Mouse (Mus musculus) left cerebral cortex, postnatal 14 days (tissue): ENCODE data around the gene Nckap5. TPM values are rescaled to one million over a fixed set of nuclear protein-coding genes. Genes with fewer than 3 reads are reported as not detected.
"Not testable (repeated sequence)": the region's sequence is repeated elsewhere in the genome, so short reads cannot be mapped to it uniquely, and the experiment has no call there.

Experiments
- DNase-seq, 2 experiments: peaks; one replicate each; pipeline ENCODE4 v3.0.0; 2021 to 2022; ENCODE audit warnings: low spot score in 2 of 2, mixed read lengths in 1 of 2
- intact Hi-C: fragments of 180-260 bp; cut with DNase I; formaldehyde crosslinking; loops from one replicate; pipeline ENCODE4 v1.15.1; 2025
- total RNA-seq, 2 experiments: library from RNA; stranded (reverse); gene quantifications; 2 replicates each; pipeline ENCODE4 v1.2.3; 2021

The Nckap5 gene
- total RNA-seq, 2 experiments from 2014 or later = 6.6 to 8.0 TPM

DNA sequence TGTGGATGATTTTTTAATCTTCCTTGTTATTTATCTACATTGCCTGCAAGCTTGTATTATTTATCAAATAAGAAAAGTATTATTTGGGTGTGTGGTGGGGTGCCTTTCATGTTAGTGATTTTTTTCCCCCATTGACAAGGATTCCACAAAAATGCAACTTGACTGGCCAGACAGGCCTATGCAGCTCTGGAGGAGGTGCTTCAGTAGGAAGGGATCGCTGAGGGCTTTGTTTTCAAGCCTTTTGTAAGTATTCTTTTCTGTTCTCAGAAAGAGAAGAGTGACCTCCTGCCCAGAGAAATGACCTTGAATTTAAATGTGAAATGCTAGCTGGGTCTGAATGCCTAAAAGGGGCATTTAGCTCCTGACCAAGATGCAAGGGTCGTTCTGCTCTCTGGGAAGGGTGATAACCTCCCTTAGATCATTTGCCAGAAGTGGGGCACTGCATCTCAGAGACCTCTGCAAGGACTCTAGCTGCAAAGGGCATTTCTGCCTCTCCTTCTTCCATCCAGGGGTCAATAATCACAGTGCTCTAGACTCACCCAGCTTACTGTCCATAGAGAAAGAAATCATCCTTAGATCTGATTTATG is 50.2 kb downstream of the Nckap5 start:
- DNase-seq, intact Hi-C loops: not testable (repeated sequence)

DNA sequence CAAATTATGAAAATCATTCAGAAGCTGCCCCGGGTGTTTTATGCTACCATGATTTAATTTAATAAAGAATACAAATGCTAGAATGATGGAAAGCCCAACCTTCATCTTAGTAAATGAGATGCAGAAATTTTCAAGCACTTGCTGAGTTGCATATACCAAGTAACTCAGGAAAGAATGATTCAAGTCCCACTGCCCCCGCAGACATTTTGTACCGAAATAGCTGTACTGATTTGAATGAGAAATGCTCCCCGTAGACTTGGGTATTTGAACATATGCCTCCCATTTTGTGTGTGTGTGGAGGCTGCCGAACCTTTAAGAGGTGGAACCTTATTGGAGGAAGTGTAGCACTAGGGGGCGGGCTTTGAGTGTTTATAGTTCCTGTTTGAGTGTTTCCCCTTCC is 56.7 kb downstream of the Nckap5 start:
- DNase-seq, intact Hi-C loops: not testable (repeated sequence)

DNA sequence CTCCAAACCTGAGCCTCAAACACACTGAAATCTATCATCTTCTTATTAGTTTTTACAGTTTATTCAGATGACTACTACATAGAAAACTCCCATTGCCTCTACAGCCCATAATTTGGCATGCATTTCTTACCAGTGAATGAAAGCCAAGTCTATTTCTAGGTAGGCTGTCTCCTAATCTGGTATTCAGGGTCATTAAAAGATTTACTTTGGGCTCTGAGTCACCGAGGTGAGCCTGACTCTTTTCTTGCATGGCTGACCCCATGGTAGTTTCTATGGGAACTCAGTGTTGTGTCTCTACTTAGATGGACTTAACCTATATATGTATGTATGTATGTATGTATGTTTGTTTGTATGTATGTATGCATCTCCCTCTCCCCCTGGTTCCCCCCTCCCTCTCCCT is 63.6 kb downstream of the Nckap5 start:
- intact Hi-C loops = no loop called here
- DNase-seq = no peak

DNA sequence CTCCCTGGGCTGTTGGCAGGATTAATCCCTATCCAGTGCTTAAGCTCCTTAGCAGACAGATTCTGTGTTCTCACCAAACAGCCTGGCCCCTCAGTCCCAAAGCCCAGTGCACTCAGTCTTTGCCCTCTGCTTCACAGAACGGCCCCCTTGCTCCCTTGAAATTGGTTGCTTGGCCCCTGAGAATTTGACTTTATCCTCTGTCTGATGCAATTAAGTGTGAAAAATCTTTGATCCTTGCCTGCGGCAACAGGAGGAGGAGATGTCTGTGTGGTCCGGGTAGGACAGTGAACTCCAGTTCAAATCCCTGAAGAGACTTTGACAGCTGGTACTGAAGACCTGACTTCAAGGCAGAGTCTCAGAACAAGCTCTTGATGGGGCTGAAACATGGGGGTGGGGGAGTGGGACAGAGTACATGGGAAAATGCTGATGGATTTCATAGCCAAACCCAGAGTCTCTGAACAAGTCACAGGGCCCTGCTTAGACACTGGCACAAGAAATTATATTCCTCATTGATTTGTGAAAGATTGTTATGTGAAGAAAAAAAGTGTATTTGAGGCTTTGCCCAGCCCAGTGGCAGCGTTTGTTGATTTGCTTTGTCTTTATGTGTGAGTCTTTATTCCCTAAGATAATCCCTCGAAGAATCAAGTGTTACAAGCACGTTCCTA is 65.0 kb downstream of the Nckap5 start:
- no peak for DNase-seq
- intact Hi-C loops = no loop called here

DNA sequence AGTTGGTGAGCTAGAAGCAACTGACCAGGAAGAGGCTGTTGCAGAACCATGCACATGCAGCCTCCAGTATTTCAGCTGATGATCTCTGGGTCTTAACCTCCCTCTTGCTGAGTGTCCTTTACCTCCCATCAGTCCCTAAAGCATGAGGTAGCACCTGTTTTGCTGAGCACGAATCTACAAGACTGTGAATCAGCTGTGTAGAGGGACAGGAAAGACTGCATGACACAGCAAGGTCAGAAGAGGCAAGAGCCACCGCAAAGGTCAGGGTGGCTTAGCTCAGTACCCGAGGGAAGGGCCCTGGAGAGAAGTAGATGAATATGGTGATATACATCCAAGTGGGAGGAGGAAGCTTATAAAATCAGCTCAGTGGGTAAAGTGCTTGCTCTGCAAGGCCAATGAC is 66.4 kb downstream of the Nckap5 start:
- no peak for DNase-seq
- intact Hi-C loops = no loop called here

DNA sequence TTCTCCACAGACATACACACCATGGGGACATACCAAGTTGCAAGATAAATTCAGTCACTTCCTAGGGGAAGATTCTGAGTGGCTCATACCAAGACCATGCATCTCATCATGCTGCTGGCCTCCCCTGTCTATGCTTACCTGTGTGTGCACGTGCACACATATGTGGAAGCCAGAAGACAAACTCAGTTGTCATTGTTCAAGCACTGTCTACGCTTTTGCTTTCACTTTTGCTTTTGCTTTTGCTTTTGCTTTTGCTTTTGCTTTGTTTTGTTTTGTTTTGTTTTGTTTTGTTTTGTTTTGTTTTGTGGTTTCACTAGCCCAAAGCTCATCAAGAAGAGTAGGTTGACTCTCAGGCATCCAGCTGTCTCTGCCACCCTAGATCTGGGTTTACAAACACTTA is 67.4 kb downstream of the Nckap5 start:
- DNase-seq = no peak
- intact Hi-C loops = no loop called here

DNA sequence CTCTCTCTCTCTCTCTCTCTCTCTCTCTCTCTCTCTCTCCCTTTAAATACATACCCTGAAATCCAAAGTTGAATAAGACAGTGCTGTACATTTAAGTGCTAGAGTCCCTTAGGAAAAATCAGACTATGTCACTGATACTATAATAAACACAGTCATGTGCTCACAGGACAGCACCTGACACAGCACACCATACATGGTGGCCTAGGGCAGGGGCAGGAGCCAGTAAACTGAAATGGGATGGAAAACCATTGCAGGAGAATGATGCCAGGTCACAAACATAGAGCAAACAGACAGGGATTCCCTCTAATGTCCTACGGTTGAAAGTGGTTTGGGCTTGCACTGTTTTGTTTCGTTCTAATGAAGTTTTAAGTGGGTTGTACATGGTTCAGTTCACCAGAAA is 70.2 kb downstream of the Nckap5 start:
- no peak for DNase-seq
- intact Hi-C loops = no loop called here

DNA sequence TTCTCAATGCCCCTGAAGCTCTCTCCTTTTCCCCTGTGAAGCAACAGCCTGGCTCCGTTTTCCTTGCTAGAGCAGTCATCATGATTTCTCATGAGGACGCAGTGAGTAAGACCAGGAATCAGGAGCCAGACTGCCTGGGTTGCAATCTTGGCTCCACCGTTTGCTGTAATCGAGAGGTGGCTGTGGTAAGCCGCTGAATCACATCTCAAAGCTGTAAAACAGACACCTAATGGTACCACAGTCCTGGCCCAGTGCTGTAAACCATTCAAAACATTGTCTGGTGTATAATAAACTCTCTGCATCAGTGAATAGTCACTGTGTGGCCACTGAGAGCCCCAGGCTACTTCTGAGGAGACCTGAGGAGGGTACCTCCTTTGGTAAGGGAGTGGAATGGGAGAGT is 74.9 kb downstream of the Nckap5 start:
- intact Hi-C loops = no loop called here

DNA sequence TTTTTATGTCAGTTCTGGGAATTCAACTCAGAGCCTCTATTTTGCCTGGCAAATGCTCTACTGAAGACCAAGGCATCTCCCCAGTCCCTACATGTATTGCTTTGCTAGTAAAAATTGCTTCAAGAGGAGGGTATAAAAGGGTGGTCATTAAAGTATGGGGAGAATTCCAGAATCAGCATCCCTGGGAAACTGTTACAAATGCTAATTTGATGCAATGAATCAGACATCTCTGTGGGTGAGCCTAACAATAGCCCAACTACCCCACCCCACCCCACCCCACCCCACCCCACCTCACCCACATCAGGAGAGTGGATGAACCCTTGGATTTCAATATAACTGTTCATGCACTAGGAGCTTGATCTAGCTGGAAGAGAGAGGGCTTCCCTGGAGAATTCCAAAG is 77.0 kb downstream of the Nckap5 start:
- intact Hi-C loops = no loop called here

More for the DNA sequence above, 74.9 kb downstream of the Nckap5 start:
- DNase-seq = no peak

DNA sequence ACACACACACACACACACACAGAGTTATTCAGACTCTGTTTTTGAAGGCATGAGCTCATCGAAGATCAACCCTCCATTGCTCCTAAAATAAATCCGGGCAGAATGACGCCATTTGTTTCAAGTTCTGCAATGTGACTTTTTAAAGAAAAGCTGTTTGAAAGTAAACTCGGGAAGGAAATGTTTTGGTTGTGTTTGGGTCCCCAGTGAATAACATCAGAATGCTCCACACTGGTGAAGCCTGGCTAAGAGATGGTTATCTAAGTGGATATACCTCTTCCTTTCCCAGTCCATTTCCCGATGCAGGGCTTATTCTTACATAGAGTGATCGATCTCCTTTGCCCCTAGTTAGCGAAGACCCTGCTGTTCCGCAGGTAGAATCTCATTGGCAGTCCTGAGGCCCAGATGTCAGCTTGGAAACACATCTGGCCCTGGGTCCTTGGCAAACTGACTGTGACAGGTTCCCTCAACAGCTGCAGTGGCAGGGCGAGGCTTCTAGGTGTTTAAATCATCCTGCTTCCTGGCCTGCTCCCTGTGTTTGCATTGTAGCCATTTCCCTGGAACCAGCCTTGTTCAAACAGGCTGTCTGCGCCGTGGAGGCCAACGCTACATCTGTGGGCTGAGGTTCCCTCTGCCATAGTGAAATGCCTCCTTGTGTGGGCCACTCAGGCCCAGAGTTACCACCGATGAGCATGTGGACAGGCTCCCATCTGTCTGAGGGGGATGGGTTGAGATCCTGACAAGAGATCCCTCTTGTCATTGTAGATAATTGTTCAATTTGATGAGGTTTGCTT is 78.2 kb downstream of the Nckap5 start:
- peak in 1 of 2 experiments; percentile 33 for DNase-seq
- intact Hi-C loops = no loop called here

More for the DNA sequence above, 77.0 kb downstream of the Nckap5 start:
- DNase-seq = no peak

DNA sequence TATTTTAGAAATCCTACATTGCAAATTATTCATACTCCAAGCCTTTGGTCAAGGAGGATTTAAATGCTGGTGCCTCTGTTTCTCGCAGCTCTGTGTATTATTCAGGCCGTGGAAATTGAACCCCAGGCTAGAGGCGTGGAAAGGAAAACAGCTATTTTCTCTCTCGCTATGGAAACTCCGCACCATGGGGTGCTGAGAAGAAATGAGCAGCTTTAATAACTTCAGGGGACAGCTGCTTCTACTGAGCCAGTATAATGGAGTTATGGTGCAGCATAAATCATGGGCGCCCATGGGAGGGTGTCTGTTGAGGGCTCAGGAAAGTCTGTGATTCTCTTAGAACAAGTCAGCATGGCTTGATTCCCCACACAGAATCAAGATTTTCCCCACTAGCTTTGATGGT is 79.5 kb downstream of the Nckap5 start:
- intact Hi-C loops = no loop called here
- no peak for DNase-seq

DNA sequence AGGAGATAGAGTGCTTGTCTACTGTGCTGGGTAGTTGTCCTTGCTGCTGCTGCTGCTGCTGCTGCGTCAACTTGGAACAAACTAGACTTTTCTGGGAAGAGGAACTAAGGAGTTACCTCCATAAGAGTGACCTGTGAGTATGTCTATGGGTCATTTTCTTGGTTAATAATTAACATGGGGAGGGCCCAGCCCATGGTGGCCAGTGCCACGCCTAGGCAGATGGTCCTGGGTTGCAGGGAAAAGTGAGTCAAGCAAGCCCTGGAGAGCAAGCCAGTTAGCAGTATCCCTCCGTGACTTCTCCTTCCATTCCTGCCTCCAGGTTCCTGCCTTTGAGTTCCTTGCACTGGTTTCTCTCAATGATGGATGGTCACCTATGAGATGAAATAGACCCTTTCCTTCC is 80.4 kb downstream of the Nckap5 start:
- intact Hi-C loops = no loop called here
- DNase-seq = no peak

DNA sequence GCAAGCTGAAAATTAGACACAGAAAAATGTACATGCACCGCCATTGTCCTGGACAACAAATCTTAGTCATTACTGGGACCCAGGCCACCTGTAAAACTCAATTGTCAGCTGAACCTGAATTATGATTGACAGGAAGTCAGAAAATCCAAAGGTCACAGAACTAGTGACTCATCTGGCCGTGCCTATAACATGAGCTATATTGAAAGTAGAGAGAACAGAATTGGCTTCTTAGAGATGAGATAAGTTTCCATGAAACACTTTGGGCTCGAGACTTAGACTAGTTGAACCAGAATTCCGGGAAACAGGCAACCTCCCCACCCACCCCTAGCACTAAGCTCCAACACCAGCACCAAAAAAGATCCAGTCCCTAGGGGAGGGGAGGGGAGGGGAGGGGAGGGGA is 82.7 kb downstream of the Nckap5 start:
- DNase-seq = no peak
- intact Hi-C loops = no loop called here

DNA sequence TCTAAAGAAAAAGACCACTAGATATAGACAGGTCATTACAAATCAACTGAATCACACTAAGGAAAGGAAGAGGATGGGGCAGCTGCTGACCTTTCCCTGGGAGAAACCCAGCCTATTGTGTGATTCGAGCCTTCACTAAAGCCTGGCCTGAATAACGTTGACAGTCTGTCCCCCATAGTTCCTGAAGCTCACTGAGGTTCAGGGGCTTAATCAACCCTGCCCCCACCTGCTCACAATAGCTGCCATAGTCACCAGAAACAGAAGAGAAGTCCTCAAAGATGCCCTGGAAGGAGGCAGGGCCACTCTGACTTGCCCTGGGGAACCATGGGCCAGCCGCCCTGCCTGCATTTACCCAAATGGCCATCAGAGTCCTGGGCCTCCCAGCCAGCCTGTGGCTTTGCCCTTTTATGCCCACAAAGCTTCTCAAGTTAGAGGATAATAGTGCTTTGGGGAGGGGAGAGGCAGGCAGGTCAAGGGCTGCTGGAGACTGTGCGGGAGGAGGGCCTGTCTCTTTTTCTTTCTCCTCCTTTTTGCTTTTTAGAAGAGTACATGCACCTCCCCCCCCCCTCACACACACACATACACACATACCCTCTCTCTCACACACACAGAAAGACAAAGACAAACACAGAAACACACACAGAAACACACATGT is 85.0 kb downstream of the Nckap5 start:
- intact Hi-C loops = no loop called here
- no peak for DNase-seq

DNA sequence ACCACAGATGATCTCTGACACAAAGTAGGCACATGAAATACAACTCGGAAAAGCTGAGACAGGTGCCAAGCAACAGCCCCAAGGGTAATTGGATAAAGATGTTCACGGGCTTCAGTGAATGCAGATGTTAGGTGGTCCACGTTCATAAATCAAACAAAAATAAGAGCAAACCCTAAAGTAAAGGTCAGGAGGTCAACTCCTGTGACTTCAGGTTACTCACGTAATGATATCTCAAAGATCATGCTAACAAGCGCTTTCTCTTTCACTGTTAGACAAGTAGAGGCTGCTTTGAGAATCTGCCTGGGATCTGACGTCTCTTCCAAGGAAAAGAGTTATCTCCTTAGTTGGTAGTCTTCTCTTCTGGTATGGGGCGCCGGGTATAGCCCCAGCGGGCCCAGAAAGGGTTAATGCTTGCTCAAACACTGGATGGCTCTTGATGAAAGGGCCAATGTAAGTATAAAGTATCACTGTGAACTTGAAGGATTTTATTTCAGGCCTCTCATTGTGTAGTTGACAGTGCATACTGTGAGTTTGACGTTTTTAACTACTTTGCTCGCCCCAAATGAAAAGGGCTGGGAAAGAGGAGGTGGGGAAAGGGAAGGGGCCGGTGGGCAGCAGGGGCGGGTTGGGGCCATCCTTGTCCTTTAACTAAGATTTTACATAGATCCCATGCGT is 85.8 kb downstream of the Nckap5 start:
- DNase-seq = no peak
- intact Hi-C loops = no loop called here

DNA sequence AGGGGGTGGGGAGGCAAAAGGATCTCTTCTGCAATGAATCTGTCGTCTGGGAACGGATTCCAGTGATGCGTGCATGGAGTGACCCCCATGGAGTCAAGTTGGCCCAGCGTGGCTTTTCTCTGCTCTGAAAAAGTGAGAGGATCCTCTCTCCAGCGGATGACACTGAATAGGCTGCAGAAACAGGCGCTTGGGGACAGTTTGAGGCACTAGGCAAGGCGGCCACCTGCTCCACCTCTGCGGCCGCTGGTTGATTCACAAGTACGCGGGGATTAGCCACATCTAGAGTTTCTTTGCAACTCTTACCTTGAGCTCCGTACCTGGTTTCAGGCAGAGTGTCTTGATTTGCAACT is 92.3 kb downstream of the Nckap5 start:
- intact Hi-C loops = no loop called here
- no peak for DNase-seq

DNA sequence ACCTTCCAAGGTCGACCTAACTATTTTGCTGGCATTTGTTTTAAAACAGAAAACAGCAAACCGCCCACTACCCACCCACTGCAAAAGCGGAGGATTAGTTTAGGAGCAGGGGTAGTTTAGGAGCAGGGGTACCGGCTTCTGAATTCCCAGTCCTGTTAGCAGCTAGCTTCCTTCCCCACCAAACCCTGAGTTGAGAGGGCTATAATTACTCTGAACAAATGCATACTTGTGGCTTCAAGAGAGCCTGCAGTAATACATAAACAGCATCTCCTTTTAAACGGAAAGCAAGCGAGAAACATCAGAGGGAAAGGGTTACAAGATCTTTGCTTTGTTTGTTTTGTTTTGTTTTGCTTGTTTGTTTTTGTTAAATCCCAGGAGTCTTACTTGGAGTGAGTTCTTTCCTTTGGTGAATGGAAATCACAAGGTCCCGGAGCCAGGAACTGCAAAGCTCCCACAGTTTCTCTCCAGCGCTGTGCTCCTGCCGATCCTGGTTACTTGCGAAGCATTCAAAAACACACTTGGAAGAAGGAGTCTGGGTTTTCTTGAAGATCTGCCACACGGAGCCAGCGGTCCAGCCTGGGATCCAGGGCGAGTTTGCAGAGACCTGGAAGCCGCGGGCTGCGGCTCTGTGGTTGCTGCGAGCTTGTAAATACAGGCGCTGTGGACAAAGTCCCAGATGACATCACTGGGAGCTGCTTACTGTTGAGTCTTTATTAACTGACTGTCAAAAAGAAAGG is 92.9 kb downstream of the Nckap5 start:
- intact Hi-C loops = no loop called here
- DNase-seq = peak; percentile 14 to 36

DNA sequence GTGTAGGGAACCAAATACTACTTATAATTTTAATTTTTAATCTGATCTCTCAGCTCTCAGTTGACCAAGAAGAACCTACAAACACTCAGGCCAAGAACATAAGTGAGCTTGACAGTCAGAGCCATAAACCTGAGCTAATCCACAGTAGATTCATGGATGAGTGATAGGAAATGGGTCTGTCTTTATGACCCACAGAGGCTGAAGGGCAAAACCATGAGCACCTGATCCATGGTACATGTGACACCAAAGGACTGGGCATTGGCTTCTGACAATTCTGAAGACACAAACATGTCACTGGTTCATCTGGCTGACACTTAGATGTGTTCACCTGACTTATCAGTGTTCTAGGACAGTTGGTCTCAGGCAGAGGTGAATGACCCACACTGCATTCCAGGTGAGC is 98.9 kb downstream of the Nckap5 start:
- DNase-seq = no peak
- intact Hi-C loops = no loop called here

DNA sequence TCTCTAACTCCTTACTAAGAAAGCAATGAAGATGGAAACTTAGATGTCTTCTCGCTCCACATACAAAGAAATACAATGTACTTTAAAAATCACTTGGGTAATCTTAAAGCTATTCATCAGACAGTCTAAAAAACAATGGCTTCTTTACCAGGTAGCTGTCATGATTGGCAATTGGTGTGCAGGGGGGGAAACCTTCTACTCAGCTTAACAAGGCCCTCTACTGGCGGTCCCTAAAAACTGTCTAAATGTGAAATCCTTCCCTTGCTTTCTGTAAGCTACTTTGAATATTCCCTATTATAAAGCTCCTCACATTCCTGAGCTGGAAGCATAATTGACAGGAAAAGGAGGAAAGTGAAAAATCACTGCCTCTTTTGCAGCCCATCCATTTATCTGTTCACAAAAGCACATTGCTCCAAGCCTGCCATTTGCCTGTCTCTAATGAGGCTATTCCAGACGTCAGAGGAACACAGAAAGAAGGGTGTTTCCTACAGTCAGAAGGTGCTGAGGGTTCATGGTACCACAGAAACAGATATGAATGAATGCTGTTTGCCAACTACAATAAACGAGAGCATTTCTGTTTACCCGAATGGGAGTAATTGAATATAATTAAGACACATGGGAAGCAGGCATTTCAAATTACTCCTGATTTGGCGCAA is 104.1 kb downstream of the Nckap5 start:
- DNase-seq = peak; percentile 26 to 35
- intact Hi-C loops = loop anchor here (10.0 kb wide), 1 partner anchor 272 kb away; no protein-coding TSS in a partner anchor
